Mouse (Mus musculus) bone marrow macrophage, adult 2 months (primary cell): ENCODE results near the gene Mrgprf.

Experiments used
- CTCF ChIP-seq: IDR thresholded peaks from 2 replicates; pipeline ENCODE4 v1.5.1; 2012; ENCODE audit warnings: low read depth, mild to moderate bottlenecking, low read length, moderate library complexity
- POLR2A ChIP-seq: IDR thresholded peaks from 2 replicates; pipeline ENCODE4 v1.6.1; 2012; ENCODE audit warnings: mild to moderate bottlenecking, low read depth, low read length, borderline replicate concordance

GRCm38 (mm10) chr7:145264202-145264601 lies 36.4 kb upstream of the Mrgprf start:
- no peak for TF ChIP-seq POLR2A
- TF ChIP-seq CTCF = no peak
